Mouse (Mus musculus) lung, embryonic 16.5 days (tissue): ENCODE measurements around the gene Slc9a1. TPM values are rescaled to one million over a fixed set of nuclear protein-coding genes. Genes with fewer than 3 reads are reported as not detected.

Experiments used
- ATAC-seq: fragments of 200-750 bp; cut with Nextera tagmentation; 2 replicates; pipeline ENCODE4 v1.8.0; 2017; ENCODE audit warnings: low read depth, mild to moderate bottlenecking, moderate library complexity
- H3K27ac ChIP-seq: fragments of 300-500 bp; sonication (generic); 2 replicates; pipeline ENCODE4 v1.5.1; 2014; ENCODE audit warnings: mild to moderate bottlenecking, control low read depth, low read length
- H3K27me3 ChIP-seq: fragments of 300-500 bp; sonication (generic); 2 replicates; pipeline ENCODE4 v1.6.1; 2014; ENCODE audit warnings: low read depth, low read length, mixed read lengths; ENCODE audit not compliant: control insufficient read depth, insufficient read depth
- H3K36me3 ChIP-seq: fragments of 300-500 bp; sonication (generic); 2 replicates; pipeline ENCODE4 v1.6.1; 2014; ENCODE audit warnings: low read length; ENCODE audit not compliant: control insufficient read depth, insufficient read depth
- H3K4me1 ChIP-seq: fragments of 300-500 bp; sonication (generic); replicated peaks from 2 replicates; pipeline ENCODE4 v1.6.1; 2014; ENCODE audit warnings: low read length, mixed read lengths; ENCODE audit not compliant: control insufficient read depth, insufficient read depth
- H3K4me2 ChIP-seq: fragments of 300-500 bp; sonication (generic); 2 replicates; pipeline ENCODE4 v1.6.1; 2014; ENCODE audit warnings: low read depth, low read length, control low read depth
- H3K4me3 ChIP-seq: fragments of 300-500 bp; sonication (generic); 2 replicates; pipeline ENCODE4 v1.5.1; 2014; ENCODE audit warnings: mild to moderate bottlenecking, low read length, control low read depth
- H3K9ac ChIP-seq: fragments of 300-500 bp; sonication (generic); 2 replicates; pipeline ENCODE4 v1.6.1; 2014; ENCODE audit warnings: low read length, control low read depth
- H3K9me3 ChIP-seq: fragments of 300-500 bp; sonication (generic); 2 replicates; pipeline ENCODE4 v1.6.1; 2016; ENCODE audit warnings: low read length; ENCODE audit not compliant: control insufficient read depth
- WGBS: fragments of 180-500 bp; shearing (Covaris S2); extraction: QIAGEN DNeasy Blood & Tissue Kit; methylation state at CpG from one replicate; pipeline ENCODE4 v1.1.7; 2014; 5-methylcytosine and 5-hydroxymethylcytosine counted together
- polyA plus RNA-seq: library from polyadenylated mRNA; unstranded; fragments of >200 nt; fragmentation: Nextera tagmentation; extraction: Ambion mirVana; gene quantifications from 2 replicates; pipeline ENCODE4 v1.2.1, GENCODE M21; 2015

Gene Slc9a1
- polyA plus RNA-seq, 1 experiment from 2014 or later = 8.8 TPM

- H3K4me1 ChIP-seq = peaks cover 28% of the 10 kb centered on the region
- ATAC-seq = no peak
- no peaks in the 10 kb centered on the region for H3K9me3 ChIP-seq
- 63% methylated on average over 22 of the region's 22 CpGs for WGBS
- peak overlapping the region; percentile 77 for H3K4me2 ChIP-seq
- H3K4me3 ChIP-seq = peak overlapping the region; percentile 81
- no peak overlapping the region for H3K27ac ChIP-seq
- no peaks in the 10 kb centered on the region for H3K27me3 ChIP-seq
- H3K9ac ChIP-seq = peak overlapping the region; percentile 91
- H3K36me3 ChIP-seq = no peaks in the 10 kb centered on the region
Measured at GRCm38 (mm10) chr4:133370298-133371274, 1.1 kb downstream of the Slc9a1 start.

DNA sequence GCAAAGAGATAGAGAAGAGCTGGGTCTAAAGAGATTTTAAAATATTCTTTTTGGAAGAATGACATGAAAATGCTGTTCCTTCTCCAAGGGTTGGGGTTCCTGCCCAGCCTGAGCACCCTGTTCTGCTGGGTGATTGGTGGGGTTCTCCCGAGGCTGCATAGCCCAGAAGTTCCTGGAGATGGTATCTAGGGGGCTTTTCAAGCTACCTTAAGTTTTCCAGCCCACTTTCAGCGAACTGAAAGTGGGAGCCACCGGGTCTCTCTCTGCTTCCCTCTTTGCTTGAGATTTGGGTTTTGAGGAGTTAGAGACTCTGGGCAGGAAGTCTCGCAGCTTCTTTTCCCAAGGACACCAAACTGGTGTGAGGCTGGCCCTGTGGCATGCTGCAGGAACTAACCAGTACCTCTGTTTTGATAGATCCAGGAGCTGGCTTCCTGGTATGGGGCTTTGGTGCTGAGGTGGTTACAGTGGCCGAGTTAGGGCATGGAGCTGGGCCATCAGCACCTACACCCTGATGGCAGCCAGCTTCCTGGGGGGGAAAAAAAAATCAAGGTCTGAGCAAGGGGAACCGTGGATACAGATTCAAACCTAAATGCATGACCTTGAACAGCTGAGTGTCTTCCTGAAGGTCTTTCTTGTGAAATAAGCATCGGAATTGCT lies 2.2 kb downstream of the Slc9a1 start:
- Histone ChIP-seq H3K4me2 (peak overlapping the region; percentile 77), H3K27ac (no peak overlapping the region), H3K27me3 (no peaks in the 10 kb centered on the region), H3K9me3 (no peaks in the 10 kb centered on the region), H3K9ac (peak overlapping the region; percentile 63), H3K36me3 (no peaks in the 10 kb centered on the region), H3K4me1 (peaks cover 35% of the 10 kb centered on the region), H3K4me3 (peak overlapping the region; percentile 81)
- ATAC-seq = no peak
- WGBS = 46% methylated on average over 7 of the region's 7 CpGs

GRCm38 (mm10) chr4:133372278-133372665 lies 2.8 kb downstream of the Slc9a1 start:
- Histone ChIP-seq H3K9me3 (no peaks in the 10 kb centered on the region), H3K9ac (peak overlapping the region; percentile 63; the same call in 1 of the 2 replicates), H3K27ac (no peak overlapping the region), H3K4me2 (peak overlapping the region; percentile 77), H3K4me1 (peaks cover 35% of the 10 kb centered on the region), H3K27me3 (no peaks in the 10 kb centered on the region), H3K4me3 (peak overlapping the region; percentile 81), H3K36me3 (no peaks in the 10 kb centered on the region)
- no peak for ATAC-seq
- 42% methylated on average over 6 of the region's 6 CpGs for WGBS

DNA sequence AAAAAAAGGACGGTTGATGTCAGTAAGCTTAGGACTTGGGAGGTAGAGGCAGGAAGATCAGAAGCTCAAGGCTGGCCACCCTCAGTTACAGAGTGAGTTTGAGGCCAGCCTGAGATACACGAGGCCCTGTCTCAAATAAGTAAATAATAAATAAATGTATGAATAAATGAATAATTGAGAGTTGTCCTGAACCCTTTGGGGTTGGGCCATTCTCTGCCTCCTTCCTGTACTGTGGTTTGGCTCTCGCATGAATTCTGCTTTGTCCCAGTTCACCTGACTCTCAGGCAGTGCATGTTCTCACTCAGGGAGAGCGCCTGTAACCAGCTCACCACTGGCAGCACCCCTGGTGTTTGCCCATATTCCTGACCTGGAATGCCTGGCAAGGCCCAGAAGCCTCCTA lies 4.5 kb downstream of the Slc9a1 start:
- WGBS = 70% methylated on average over 4 of the region's 4 CpGs
- no peaks in the 10 kb centered on the region for H3K9me3 ChIP-seq
- H3K4me1 ChIP-seq = peaks cover 52% of the 10 kb centered on the region
- no peak overlapping the region for H3K4me2 ChIP-seq
- H3K36me3 ChIP-seq = no peaks in the 10 kb centered on the region
- no peak overlapping the region for H3K27ac ChIP-seq
- ATAC-seq = no peak
- H3K9ac ChIP-seq = no peak overlapping the region
- no peak overlapping the region for H3K4me3 ChIP-seq
- no peaks in the 10 kb centered on the region for H3K27me3 ChIP-seq

DNA sequence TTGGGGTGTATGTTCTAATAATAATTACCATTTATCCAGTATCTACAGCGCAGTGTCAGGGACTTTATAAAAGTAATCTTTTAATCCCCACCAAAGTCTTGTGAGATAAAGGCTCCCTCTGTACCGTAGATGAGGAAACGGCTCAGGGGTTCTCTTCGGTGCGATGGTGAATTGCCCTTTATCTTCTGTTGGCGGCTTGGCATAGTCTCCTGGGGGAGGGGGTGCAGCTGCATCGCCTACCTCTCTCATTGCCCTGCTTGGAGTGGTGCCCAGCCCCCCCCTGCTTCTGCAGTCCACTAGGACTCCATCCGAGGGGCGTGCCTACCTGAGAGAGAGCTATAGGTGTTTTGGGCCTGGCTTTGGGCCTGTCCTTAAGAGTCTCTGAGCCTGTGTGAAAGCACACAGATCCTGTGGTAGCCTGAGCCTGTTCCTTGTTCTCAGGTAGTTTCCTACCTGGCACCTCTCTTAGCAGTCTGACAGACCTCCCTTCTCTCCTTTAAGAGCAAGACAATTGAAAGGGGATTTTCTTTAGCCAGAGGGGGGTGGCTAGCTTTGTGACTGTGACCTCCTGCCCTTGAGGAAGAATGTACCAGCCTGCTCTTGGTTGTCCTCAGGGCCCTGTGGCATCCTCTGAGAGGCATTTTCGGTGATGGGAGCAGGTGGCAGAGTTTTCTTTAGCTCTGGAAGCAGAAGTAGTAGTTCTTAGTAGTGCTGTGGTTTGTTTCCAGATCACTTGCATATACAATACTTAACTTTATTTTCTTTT lies 6.5 kb downstream of the Slc9a1 start:
- H3K4me2 ChIP-seq = no peak overlapping the region
- WGBS = 56% methylated on average over 10 of the region's 10 CpGs
- no peaks in the 10 kb centered on the region for H3K9me3 ChIP-seq
- no peak overlapping the region for H3K9ac ChIP-seq
- no peak overlapping the region for H3K4me3 ChIP-seq
- peak; percentile 21; the same call in 1 of the 2 replicates for ATAC-seq
- H3K27ac ChIP-seq = peak overlapping the region; percentile 26; the same call in 1 of the 2 replicates
- H3K27me3 ChIP-seq = no peaks in the 10 kb centered on the region
- H3K4me1 ChIP-seq = peaks cover 61% of the 10 kb centered on the region
- H3K36me3 ChIP-seq = no peaks in the 10 kb centered on the region

GRCm38 (mm10) chr4:133378236-133379045 lies 8.9 kb downstream of the Slc9a1 start:
- no peak overlapping the region; the same call in 1 of the 2 replicates for H3K9ac ChIP-seq

GRCm38 (mm10) chr4:133379046-133379347 lies 9.5 kb downstream of the Slc9a1 start:
- 0 out of 2 replicates have a peak, but pooled peaks cover 2% of the 10 kb centered on the region for H3K36me3 ChIP-seq
- H3K4me1 ChIP-seq = peaks cover 46% of the 10 kb centered on the region
- peak overlapping the region; percentile 51; the same call in 1 of the 2 replicates for H3K27ac ChIP-seq
- no peaks in the 10 kb centered on the region for H3K27me3 ChIP-seq
- no peak overlapping the region for H3K9ac ChIP-seq
- 0 out of 2 replicates have a peak, but pooled peaks have one; percentile 31 for ATAC-seq
- H3K4me2 ChIP-seq = 0 out of 2 replicates have a peak overlapping the region, but pooled peaks have one; percentile 2
- WGBS = 23% methylated on average over 4 of the region's 5 CpGs
- H3K9me3 ChIP-seq = no peaks in the 10 kb centered on the region
- H3K4me3 ChIP-seq = no peak overlapping the region

More at GRCm38 (mm10) chr4:133378236-133379045, 8.9 kb downstream of the Slc9a1 start:
- 29% methylated on average over 13 of the region's 13 CpGs for WGBS
- 0 out of 2 replicates have a peak, but pooled peaks cover 2% of the 10 kb centered on the region for H3K36me3 ChIP-seq
- H3K4me3 ChIP-seq = no peak overlapping the region
- H3K4me1 ChIP-seq = peaks cover 46% of the 10 kb centered on the region
- H3K4me2 ChIP-seq = no peak overlapping the region
- no peaks in the 10 kb centered on the region for H3K27me3 ChIP-seq
- peak; percentile 64 for ATAC-seq
- no peaks in the 10 kb centered on the region for H3K9me3 ChIP-seq
- peak overlapping the region; percentile 51 for H3K27ac ChIP-seq

DNA sequence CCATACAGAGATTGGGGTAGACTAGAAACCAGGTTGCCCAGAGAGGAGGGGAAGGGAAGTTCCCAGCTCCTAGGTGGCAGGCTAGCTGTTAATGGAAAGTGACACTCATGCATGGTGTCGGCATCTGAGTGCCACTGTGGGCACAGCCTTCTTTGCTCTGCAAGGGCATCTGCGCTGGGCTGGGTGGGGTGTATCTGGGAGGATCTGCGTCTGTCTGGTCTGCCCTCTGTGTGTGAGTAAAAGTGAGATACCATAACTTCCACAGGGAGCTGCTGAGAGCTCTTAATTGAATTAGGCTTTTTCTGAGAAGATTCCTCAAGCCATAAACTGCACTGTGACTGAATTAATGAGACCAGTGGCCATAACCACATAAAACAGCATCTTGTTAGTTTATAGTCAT lies 10.4 kb downstream of the Slc9a1 start:
- H3K4me1 ChIP-seq = peaks cover 46% of the 10 kb centered on the region
- 46% methylated on average over 3 of the region's 3 CpGs for WGBS
- H3K27ac ChIP-seq = peak overlapping the region; percentile 41; the same call in 1 of the 2 replicates

More for the DNA sequence above, 10.4 kb downstream of the Slc9a1 start:
- ATAC-seq = no peak
- Histone ChIP-seq H3K9ac (no peak overlapping the region), H3K4me3 (no peak overlapping the region), H3K9me3 (no peaks in the 10 kb centered on the region), H3K36me3 (0 out of 2 replicates have a peak, but pooled peaks cover 2% of the 10 kb centered on the region), H3K27me3 (no peaks in the 10 kb centered on the region), H3K4me2 (no peak overlapping the region)
